Mouse (Mus musculus): ENCODE data around the gene Zdhhc22. TPM values are rescaled to one million over a fixed set of nuclear protein-coding genes. Genes with fewer than 3 reads are reported as not detected.
A peak's percentile ranks its signal among the peaks of the same experiment; 100 is the strongest.

Gene Zdhhc22
- polyA plus RNA-seq, 1 experiment from 2014 or later = not detected

GRCm38 (mm10) chr12:86946301-86946781, 43.9 kb downstream of the Zdhhc22 start:
- under 1% methylated on average over 16 of the region's 17 CpGs for WGBS (ENCODE audit: missing documents)
- peaks cover 31% of the 10 kb centered on the region for H3K79me2 ChIP-seq (ENCODE audit: inconsistent target)
- H3K36me3 ChIP-seq (ENCODE audit: inconsistent target) = no peaks in the 10 kb centered on the region
- H3K27ac ChIP-seq = peak overlapping the region; percentile 82
- peak overlapping the region; percentile 98 for H3K4me3 ChIP-seq (ENCODE audit: inconsistent target)

GRCm38 (mm10) chr12:86945126-86945525, 45.1 kb downstream of the Zdhhc22 start:
- Histone ChIP-seq H3K27ac (no peak overlapping the region), H3K79me2 (ENCODE audit: inconsistent target) (peaks cover 26% of the 10 kb centered on the region), H3K36me3 (ENCODE audit: inconsistent target) (no peaks in the 10 kb centered on the region), H3K4me3 (ENCODE audit: inconsistent target) (no peak overlapping the region)
- 4% methylated on average over 4 of the region's 4 CpGs for WGBS (ENCODE audit: missing documents)

DNA sequence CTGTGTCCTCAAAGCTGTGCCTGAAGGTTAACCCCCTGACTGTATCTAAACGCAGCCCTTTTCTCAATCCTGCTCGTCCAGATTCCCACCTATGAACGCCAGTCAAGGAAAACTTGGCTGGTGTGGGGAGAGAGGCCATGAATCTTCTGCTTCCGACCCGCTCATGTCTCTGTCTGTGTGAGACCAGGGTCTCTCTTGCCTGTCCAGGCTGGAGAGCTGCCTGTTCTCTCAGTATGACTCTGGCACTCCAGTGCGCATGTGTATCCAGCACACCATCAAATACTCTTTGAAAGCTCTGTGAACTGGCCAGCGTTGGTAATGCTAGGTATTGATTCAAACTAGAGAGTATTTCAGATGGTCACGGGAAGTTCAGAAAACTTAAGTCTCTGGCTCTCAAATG, 46.8 kb downstream of the Zdhhc22 start:
- no peak overlapping the region for H3K4me3 ChIP-seq (ENCODE audit: inconsistent target)
- peaks cover 12% of the 10 kb centered on the region for H3K79me2 ChIP-seq (ENCODE audit: inconsistent target)
- WGBS (ENCODE audit: missing documents) = 96% methylated on average over 8 of the region's 8 CpGs
- H3K36me3 ChIP-seq (ENCODE audit: inconsistent target) = no peaks in the 10 kb centered on the region
- no peak overlapping the region for H3K27ac ChIP-seq

DNA sequence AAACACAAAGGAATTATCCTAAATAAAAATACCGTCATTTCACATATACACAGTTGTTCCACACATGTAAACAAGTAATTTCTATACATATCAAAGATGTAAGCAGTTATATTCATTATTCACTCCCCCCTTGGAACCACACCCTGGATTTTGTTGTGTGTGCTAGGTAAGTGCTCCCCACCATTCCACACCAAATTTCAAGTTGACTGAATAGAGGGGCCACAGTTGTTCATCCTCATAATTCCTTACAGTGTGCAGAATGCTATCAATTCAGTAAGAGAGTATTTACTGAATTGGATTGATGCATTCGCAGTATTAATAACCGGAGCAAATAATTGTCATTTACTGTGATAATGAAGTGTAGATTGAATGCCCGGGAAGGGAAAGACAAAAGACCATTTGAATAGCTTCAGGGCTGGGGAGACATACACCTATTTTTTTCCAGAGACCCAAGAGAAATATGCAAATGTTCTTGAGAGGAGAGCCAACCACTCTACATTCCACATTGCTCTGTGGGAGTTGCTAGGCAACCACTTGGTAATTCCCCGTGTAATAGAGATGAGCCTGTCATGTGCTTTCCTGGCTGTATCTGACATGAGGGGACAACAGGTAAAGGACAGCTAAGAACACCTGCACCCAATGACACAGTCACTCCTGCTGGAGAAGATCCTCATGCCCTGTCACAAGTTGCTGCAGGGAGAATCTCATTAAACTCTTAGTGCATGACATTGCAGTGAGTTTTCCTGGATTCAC, 48.3 kb downstream of the Zdhhc22 start:
- WGBS (ENCODE audit: missing documents) = 79% methylated on average over 5 of the region's 5 CpGs
- H3K79me2 ChIP-seq (ENCODE audit: inconsistent target) = no peaks in the 10 kb centered on the region
- H3K36me3 ChIP-seq (ENCODE audit: inconsistent target) = no peaks in the 10 kb centered on the region
- H3K27ac ChIP-seq = no peak overlapping the region
- no peak overlapping the region for H3K4me3 ChIP-seq (ENCODE audit: inconsistent target)

DNA sequence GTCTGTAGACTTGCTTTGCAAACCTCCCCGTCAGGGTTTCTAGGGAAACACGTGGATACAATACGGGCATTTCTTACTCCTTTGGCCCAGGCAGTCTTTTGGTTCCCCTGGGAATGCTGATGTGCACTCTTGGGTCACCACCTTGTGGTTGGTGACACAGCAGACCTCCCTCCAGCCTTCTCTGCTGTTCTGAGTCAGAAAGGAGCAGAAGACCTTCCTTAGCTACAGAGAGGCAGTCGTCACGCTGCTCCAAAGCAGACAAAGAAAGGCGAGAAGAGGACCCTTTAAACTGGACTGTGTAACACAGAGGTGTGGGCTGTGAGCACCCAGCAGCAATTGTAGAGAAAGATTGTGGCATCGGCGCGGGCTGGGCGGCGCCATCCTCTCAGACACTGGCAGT, 49.1 kb downstream of the Zdhhc22 start:
- Histone ChIP-seq H3K4me3 (ENCODE audit: inconsistent target) (no peak overlapping the region), H3K36me3 (ENCODE audit: inconsistent target) (no peaks in the 10 kb centered on the region), H3K27ac (no peak overlapping the region), H3K79me2 (ENCODE audit: inconsistent target) (no peaks in the 10 kb centered on the region)
- 77% methylated on average over 11 of the region's 11 CpGs for WGBS (ENCODE audit: missing documents)

- H3K36me3 ChIP-seq (ENCODE audit: inconsistent target) = no peaks in the 10 kb centered on the region
- WGBS (ENCODE audit: missing documents) = 90% methylated on average over 9 of the region's 9 CpGs
- no peaks in the 10 kb centered on the region for H3K79me2 ChIP-seq (ENCODE audit: inconsistent target)
- H3K27ac ChIP-seq = no peak overlapping the region
- H3K4me3 ChIP-seq (ENCODE audit: inconsistent target) = no peak overlapping the region
Observed at GRCm38 (mm10) chr12:86938571-86938970, 51.7 kb downstream of the Zdhhc22 start.

DNA sequence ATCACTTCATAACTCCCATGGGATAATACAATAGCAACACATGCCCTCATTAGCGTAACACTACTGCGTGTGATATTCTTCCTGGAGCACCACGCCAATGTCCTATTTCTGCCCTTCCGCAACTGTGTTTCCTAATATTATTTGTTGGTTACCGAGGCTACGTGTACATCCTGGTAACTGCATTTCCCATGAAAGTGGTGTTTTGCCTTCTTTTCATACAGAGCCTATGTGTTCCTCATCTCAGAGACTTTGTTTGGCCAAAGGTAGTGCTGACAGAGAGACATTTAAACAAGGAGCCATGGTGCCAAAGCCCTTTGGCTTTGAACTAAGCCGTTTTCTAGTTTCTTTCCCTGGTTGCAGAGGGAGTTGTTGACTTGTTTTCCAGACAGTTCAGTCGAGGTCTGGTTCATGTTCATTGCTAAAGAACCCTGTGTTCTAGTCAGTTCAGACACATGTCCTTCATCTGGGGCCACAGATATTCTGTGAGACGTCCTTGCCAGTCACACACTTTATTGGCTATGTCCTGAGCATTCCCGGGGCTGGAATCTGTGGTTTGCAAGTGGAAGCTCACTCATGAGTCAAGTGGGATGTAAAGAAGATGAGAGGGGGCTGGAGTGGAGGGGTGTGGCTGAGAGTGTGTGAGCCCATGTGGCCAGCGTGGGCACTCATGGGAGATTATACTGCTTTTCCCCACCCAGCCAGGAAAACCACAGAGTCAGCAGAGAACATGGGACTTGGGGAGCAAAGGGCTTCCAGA, 53.5 kb downstream of the Zdhhc22 start:
- WGBS (ENCODE audit: missing documents) = 80% methylated on average over 11 of the region's 11 CpGs
- Histone ChIP-seq H3K79me2 (ENCODE audit: inconsistent target) (no peaks in the 10 kb centered on the region), H3K36me3 (ENCODE audit: inconsistent target) (no peaks in the 10 kb centered on the region), H3K27ac (no peak overlapping the region), H3K4me3 (ENCODE audit: inconsistent target) (no peak overlapping the region)

DNA sequence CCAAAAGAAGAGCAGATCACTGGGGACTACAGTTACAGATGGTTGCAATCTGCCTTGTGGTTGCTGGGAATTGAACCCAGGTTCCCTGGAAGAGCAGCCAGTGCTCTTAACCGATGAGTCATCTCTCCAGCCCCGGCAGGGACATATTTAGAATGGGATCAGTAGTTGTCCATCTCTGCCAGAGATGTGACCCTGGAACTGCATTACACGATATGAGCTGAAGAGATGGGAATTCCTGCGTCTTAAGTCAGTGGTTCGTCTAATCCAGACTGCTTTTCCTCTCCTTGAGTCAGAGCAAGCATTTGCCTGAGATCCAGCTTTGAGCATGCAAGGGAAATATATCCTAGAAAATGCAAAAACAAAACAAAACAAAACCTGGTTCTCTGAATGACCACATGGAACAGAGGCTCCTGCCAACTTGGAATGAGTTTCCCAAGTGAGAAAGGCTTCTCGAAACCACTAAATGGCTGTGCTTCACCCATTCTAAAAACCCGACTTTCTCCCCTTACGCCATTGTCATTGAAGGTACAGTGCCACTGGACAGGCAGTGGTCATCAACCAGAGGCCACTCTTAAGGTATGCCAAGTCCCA, 54.4 kb downstream of the Zdhhc22 start:
- Histone ChIP-seq H3K79me2 (ENCODE audit: inconsistent target) (no peaks in the 10 kb centered on the region), H3K36me3 (ENCODE audit: inconsistent target) (no peaks in the 10 kb centered on the region), H3K27ac (no peak overlapping the region), H3K4me3 (ENCODE audit: inconsistent target) (no peak overlapping the region)
- 96% methylated on average over 8 of the region's 8 CpGs for WGBS (ENCODE audit: missing documents)

DNA sequence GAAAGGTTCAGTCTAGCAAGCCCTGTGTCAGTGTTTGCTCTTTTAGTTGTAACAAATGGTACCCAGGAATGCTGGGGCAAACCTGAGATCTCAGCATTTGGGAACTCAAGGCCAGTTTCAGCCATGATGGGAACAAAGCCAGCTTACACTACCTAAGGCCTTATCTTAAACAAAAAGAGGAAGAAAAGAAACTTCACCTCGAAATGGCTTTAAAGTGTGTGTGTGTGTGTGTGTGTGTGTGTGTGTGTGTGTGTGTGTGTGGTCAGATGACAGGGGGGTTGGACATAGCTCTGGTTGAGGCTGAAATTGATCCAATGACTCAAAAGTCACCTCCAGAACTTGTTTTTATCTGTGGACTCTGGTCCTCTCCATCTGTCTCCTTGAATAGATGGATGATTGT, 55.5 kb downstream of the Zdhhc22 start:
- H3K79me2 ChIP-seq (ENCODE audit: inconsistent target) = no peaks in the 10 kb centered on the region
- H3K27ac ChIP-seq = no peak overlapping the region
- no peaks in the 10 kb centered on the region for H3K36me3 ChIP-seq (ENCODE audit: inconsistent target)
- WGBS (ENCODE audit: missing documents) = 10% methylated on average over 1 of the region's 1 CpGs
- H3K4me3 ChIP-seq (ENCODE audit: inconsistent target) = no peak overlapping the region

GRCm38 (mm10) chr12:86932575-86932952, 57.7 kb downstream of the Zdhhc22 start:
- Histone ChIP-seq H3K4me3 (ENCODE audit: inconsistent target) (no peak overlapping the region), H3K36me3 (ENCODE audit: inconsistent target) (no peaks in the 10 kb centered on the region), H3K27ac (no peak overlapping the region), H3K79me2 (ENCODE audit: inconsistent target) (no peaks in the 10 kb centered on the region)
- 86% methylated on average over 6 of the region's 6 CpGs for WGBS (ENCODE audit: missing documents)

DNA sequence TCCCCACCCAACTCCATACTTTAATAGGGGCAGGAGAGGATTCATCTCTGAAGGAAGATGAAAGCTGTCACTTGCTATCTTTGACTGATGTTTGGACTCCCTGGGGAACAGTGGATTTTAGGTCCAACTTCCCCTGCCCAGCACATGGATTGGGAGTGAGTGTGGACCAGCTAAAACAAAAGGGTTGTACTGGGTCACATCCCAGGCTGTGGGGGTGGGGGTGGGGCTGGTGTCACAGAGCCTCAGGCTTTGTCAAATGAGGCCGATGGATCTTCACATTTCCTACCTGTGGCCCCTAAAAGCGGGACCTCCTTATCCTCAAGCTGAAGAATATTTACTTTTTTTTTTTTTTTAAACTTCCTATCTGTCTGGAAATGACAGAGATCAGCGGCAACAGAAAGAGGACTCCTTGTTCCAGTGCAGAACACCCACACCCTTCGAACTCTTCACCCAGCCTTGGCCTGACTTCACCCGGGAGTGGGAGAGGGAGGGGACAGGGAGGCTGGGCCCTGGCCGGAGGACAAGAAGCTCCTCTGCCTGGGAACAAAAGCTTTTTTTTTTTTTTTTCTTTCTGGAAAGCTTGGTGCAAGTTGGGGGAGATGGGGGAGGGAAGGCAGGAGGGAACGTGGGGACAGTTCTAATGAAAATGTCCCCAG, 58.2 kb downstream of the Zdhhc22 start:
- Histone ChIP-seq H3K27ac (no peak overlapping the region), H3K79me2 (ENCODE audit: inconsistent target) (no peaks in the 10 kb centered on the region), H3K36me3 (ENCODE audit: inconsistent target) (no peaks in the 10 kb centered on the region), H3K4me3 (ENCODE audit: inconsistent target) (no peak overlapping the region)
- WGBS (ENCODE audit: missing documents) = 85% methylated on average over 5 of the region's 7 CpGs

- WGBS (ENCODE audit: missing documents) = 93% methylated on average over 6 of the region's 6 CpGs
- Histone ChIP-seq H3K27ac (no peak overlapping the region), H3K4me3 (ENCODE audit: inconsistent target) (no peak overlapping the region), H3K79me2 (ENCODE audit: inconsistent target) (no peaks in the 10 kb centered on the region), H3K36me3 (ENCODE audit: inconsistent target) (no peaks in the 10 kb centered on the region)
Observed at GRCm38 (mm10) chr12:86930934-86931729, 59.1 kb downstream of the Zdhhc22 start.
